Mouse (Mus musculus): ENCODE data around the gene Meox1. TPM values are rescaled to one million over a fixed set of nuclear protein-coding genes. Genes with fewer than 3 reads are reported as not detected.

Gene Meox1
- total and polyA plus RNA-seq, 3 experiments: not detected

DNA sequence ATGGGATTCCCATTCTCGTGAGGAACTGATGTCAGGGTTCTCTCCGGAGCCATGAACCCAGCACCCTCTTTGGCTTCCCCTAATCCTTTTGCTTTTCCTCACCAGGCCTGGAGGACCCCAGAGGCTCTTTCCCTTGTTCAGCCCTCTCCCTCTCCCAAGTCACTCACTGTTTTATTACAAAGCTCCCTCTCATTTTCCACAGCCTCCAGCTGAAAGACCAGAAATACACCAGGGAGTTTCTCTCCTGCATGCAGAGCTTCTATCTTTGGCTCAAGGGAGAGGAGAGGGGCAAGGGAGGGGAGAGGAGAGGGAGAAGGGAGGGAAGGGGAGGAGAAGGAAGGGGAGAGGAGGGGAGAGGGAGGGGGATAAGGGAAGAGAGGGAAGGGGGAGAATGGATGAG, 10.3 kb downstream of the Meox1 start:
- no peak for DNase-seq (ENCODE audit: low read depth, low spot score)
- H3K27ac ChIP-seq (ENCODE audit: control insufficient read depth, low read depth, low read length): no peak overlapping the region
- H3K36me3 ChIP-seq (ENCODE audit: control insufficient read depth in 1 of 2, insufficient read depth in 2 of 2, low read length in 2 of 2): no peaks in the 10 kb centered on the region
- H3K4me3 ChIP-seq (ENCODE audit: control insufficient read depth in 1 of 2, insufficient read depth in 1 of 2, low read depth in 2 of 2, low read length in 2 of 2): no peak overlapping the region
- H3K27me3 ChIP-seq (ENCODE audit: control insufficient read depth in 1 of 2, insufficient read depth in 2 of 2, low read length in 2 of 2): peaks cover 25 to 26% of the 10 kb centered on the region in 2 experiments
- no peaks in the 10 kb centered on the region for H3K79me2 ChIP-seq (ENCODE audit: control insufficient read depth, insufficient read depth, low read length, poor library complexity)
- no peaks in the 10 kb centered on the region for H3K4me1 ChIP-seq (ENCODE audit: control insufficient read depth in 1 of 2, insufficient read depth in 2 of 2, low read length in 2 of 2)
- no peaks in the 10 kb centered on the region for H3K9me3 ChIP-seq (replicated peaks; ENCODE audit: insufficient read depth, low read length)
- no peak for TF ChIP-seq MAZ (IDR thresholded peaks at IDR 0.05; ENCODE audit: low read depth, low read length)
- no peak for TF ChIP-seq CHD1 (IDR thresholded peaks at IDR 0.05; ENCODE audit: low read depth, low read length)
- TF ChIP-seq MEF2A (IDR thresholded peaks at IDR 0.05; ENCODE audit: extremely low read depth, insufficient replicate concordance, low read depth, low read length, poor library complexity, severe bottlenecking): no peak
- TF ChIP-seq POLR2A (IDR thresholded peaks at IDR 0.05; ENCODE audit: control insufficient read depth in 1 of 2, insufficient read depth in 1 of 2, low read depth in 1 of 2, low read length in 2 of 2, poor library complexity in 1 of 2): no peak
- TF ChIP-seq TCF12 (IDR thresholded peaks at IDR 0.05; ENCODE audit: low read depth, low read length): no peak
- TF ChIP-seq ZNF384 (IDR thresholded peaks at IDR 0.05; ENCODE audit: low read depth, low read length): no peak
- no peak for TF ChIP-seq JUND (IDR thresholded peaks at IDR 0.05; ENCODE audit: low read depth, low read length)
- TF ChIP-seq USF1 (IDR thresholded peaks at IDR 0.05; ENCODE audit: low read depth, low read length): no peak
- TF ChIP-seq RCOR1 (IDR thresholded peaks at IDR 0.05; ENCODE audit: low read depth, low read length): no peak
- no peak for TF ChIP-seq UBTF (IDR thresholded peaks at IDR 0.05; ENCODE audit: borderline replicate concordance, insufficient read depth, low read depth, low read length)
- no peak for TF ChIP-seq POLR2AphosphoS2 (IDR thresholded peaks at IDR 0.05; ENCODE audit: low read length)
- TF ChIP-seq RAD21 (IDR thresholded peaks at IDR 0.05; ENCODE audit: low read depth, low read length): no peak
- no peak for TF ChIP-seq MYC (IDR thresholded peaks at IDR 0.05; ENCODE audit: low read depth, low read length)
- no peak for TF ChIP-seq ZKSCAN1 (IDR thresholded peaks at IDR 0.05; ENCODE audit: low read depth, low read length)
- H3K9ac ChIP-seq (ENCODE audit: control insufficient read depth, low read depth, low read length, poor library complexity, severe bottlenecking): no peak overlapping the region

DNA sequence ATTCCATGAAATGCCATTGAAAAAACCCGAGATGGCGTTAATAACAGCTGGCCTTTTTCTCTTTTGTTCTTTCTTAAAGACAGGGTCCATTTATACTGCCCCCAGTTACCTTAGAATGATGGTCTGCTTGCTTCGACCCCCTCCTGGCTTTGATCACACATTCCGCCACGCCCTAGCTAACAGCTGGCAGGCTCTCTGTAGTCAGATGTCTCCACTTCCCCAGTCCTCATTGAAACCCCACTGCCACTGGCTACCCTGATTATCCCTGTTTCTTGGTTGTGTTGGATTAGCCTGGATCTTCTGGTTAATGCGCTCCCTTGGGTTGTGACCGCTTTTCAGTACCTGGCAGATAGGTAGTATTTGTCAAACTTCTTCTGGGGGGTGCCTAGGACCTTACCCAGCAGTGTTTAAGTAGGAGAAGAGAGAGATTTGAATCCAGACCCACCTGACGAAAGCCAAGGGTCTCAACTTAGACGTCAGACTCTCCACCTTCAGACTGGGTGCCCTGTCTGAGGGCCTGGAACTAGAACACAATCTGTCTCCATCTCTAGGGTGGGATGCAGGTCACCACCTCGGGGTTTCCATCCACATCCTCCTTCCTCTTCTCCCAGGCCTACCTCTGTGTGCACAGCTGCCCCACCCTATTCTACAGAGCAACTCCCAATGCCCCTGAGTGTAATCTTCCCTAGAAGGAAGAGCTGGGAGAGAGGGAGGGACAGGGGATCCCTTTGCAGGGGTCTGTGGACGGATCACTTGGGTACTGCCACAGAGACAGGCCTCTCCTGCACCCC, 11.5 kb downstream of the Meox1 start:
- H3K9me3 ChIP-seq (replicated peaks; ENCODE audit: insufficient read depth, low read length): no peaks in the 10 kb centered on the region
- no peak overlapping the region for H3K27ac ChIP-seq (ENCODE audit: control insufficient read depth, low read depth, low read length)
- no peak overlapping the region for H3K4me3 ChIP-seq (ENCODE audit: control insufficient read depth in 1 of 2, insufficient read depth in 1 of 2, low read depth in 2 of 2, low read length in 2 of 2)
- TF ChIP-seq MAZ (IDR thresholded peaks at IDR 0.05; ENCODE audit: low read depth, low read length) (no peak), MYC (IDR thresholded peaks at IDR 0.05; ENCODE audit: low read depth, low read length) (no peak), POLR2AphosphoS5 (IDR thresholded peaks at IDR 0.05; ENCODE audit: borderline replicate concordance, low read depth, low read length) (no peak), MAFK (IDR thresholded peaks at IDR 0.05; ENCODE audit: borderline replicate concordance, low read depth, low read length) (no peak), ETS1 (IDR thresholded peaks at IDR 0.05; ENCODE audit: low read depth, low read length) (no peak), CHD2 (IDR thresholded peaks at IDR 0.05; ENCODE audit: low read length) (no peak), POLR2A (IDR thresholded peaks at IDR 0.05; ENCODE audit: control insufficient read depth in 1 of 2, insufficient read depth in 1 of 2, low read depth in 1 of 2, low read length in 2 of 2, poor library complexity in 1 of 2) (no peak), MEF2A (IDR thresholded peaks at IDR 0.05; ENCODE audit: extremely low read depth, insufficient replicate concordance, low read depth, low read length, poor library complexity, severe bottlenecking) (no peak)
- H3K27me3 ChIP-seq (ENCODE audit: control insufficient read depth in 1 of 2, insufficient read depth in 2 of 2, low read length in 2 of 2): peaks cover 27 to 29% of the 10 kb centered on the region in 2 experiments
- no peak for DNase-seq (ENCODE audit: low read depth, low spot score)
- no peaks in the 10 kb centered on the region for H3K4me1 ChIP-seq (ENCODE audit: control insufficient read depth in 1 of 2, insufficient read depth in 2 of 2, low read length in 2 of 2)
- no peaks in the 10 kb centered on the region for H3K36me3 ChIP-seq (ENCODE audit: control insufficient read depth in 1 of 2, insufficient read depth in 2 of 2, low read length in 2 of 2)
- H3K9ac ChIP-seq (ENCODE audit: control insufficient read depth, low read depth, low read length, poor library complexity, severe bottlenecking): no peak overlapping the region
- no peaks in the 10 kb centered on the region for H3K79me2 ChIP-seq (ENCODE audit: control insufficient read depth, insufficient read depth, low read length, poor library complexity)
